Mouse (Mus musculus) heart, embryonic 14.5 days (tissue): ENCODE measurements around the gene Slc35f3. TPM values are rescaled to one million over a fixed set of nuclear protein-coding genes. Genes with fewer than 3 reads are reported as not detected.

Experiments used
- ATAC-seq: fragments of 200-750 bp; cut with Nextera tagmentation; 2 replicates; pipeline ENCODE4 v1.8.0; 2017; ENCODE audit warnings: low read depth, moderate TSS enrichment; ENCODE audit not compliant: insufficient number of reproducible peaks, insufficient read depth, low FRiP score
- H3K27ac ChIP-seq, 2 experiments: fragments of 200-500 bp in 1 of 2; fragments of 300-500 bp in 1 of 2; sonication (generic) in 1 of 2; replicated peaks in 1 of 2; 2 replicates each; pipeline ENCODE4 v1.5.1; 2012 to 2014; ENCODE audit warnings: low read depth in 2 of 2, low read length in 2 of 2, control low read depth in 1 of 2, mild to moderate bottlenecking in 1 of 2, mixed read lengths in 1 of 2; ENCODE audit not compliant: control insufficient read depth in 1 of 2, insufficient read depth in 1 of 2
- H3K27me3 ChIP-seq: fragments of 300-500 bp; sonication (generic); 2 replicates; pipeline ENCODE4 v1.6.1; 2014; ENCODE audit warnings: mild to moderate bottlenecking, low read length, control low read depth; ENCODE audit not compliant: control insufficient read depth, insufficient read depth
- H3K36me3 ChIP-seq: fragments of 300-500 bp; sonication (generic); 2 replicates; pipeline ENCODE4 v1.6.1; 2014; ENCODE audit warnings: mild to moderate bottlenecking, control low read depth, low read length, mixed read lengths; ENCODE audit not compliant: control insufficient read depth, insufficient read depth
- H3K4me1 ChIP-seq, 2 experiments: fragments of 200-500 bp in 1 of 2; fragments of 300-500 bp in 1 of 2; sonication (generic) in 1 of 2; 2 replicates each; pipeline ENCODE4 v1.6.1; 2012 to 2014; ENCODE audit warnings: low read length in 2 of 2, control low read depth in 1 of 2, mixed read lengths in 1 of 2; ENCODE audit not compliant: control insufficient read depth in 2 of 2, insufficient read depth in 2 of 2
- H3K4me2 ChIP-seq: fragments of 300-500 bp; sonication (generic); 2 replicates; pipeline ENCODE4 v1.6.1; 2014; ENCODE audit warnings: mild to moderate bottlenecking, low read length
- H3K4me3 ChIP-seq, 2 experiments: fragments of 200-500 bp in 1 of 2; fragments of 300-500 bp in 1 of 2; sonication (generic) in 1 of 2; 2 replicates each; pipeline ENCODE4 v1.5.1; 2012 to 2014; ENCODE audit warnings: low read length in 2 of 2, mild to moderate bottlenecking in 2 of 2, control low read depth in 1 of 2, low read depth in 1 of 2, moderate library complexity in 1 of 2; ENCODE audit not compliant: control insufficient read depth in 1 of 2, insufficient read depth in 1 of 2
- H3K9ac ChIP-seq: fragments of 300-500 bp; sonication (generic); 2 replicates; pipeline ENCODE4 v1.6.1; 2014; ENCODE audit warnings: mild to moderate bottlenecking, low read length
- H3K9me3 ChIP-seq: fragments of 300-500 bp; sonication (generic); 2 replicates; pipeline ENCODE4 v1.6.1; 2016; ENCODE audit warnings: low read length, control low read depth; ENCODE audit not compliant: control insufficient read depth
- WGBS: fragments of 180-500 bp; shearing (Covaris S2); extraction: QIAGEN DNeasy Blood & Tissue Kit; methylation state at CpG from one replicate; pipeline ENCODE4 v1.1.7; 2014; 5-methylcytosine and 5-hydroxymethylcytosine counted together
- polyA plus RNA-seq: library from polyadenylated mRNA; unstranded; fragments of >200 nt; fragmentation: Nextera tagmentation; extraction: Ambion mirVana; gene quantifications from 2 replicates; pipeline ENCODE4 v1.2.1, GENCODE M21; 2014

Slc35f3 gene
- polyA plus RNA-seq, 1 experiment from 2014 or later, result not detected

- Histone ChIP-seq H3K4me1 (no peaks in the 10 kb centered on the region), H3K9me3 (no peaks in the 10 kb centered on the region), H3K4me3 (no peak overlapping the region), H3K27me3 (no peaks in the 10 kb centered on the region), H3K36me3 (peaks cover 86% of the 10 kb centered on the region), H3K27ac (no peak overlapping the region), H3K4me2 (no peak overlapping the region), H3K9ac (no peak overlapping the region)
- no peak for ATAC-seq
- WGBS, result 73% methylated on average over 7 of the region's 7 CpGs
These were observed 135.5 kb downstream of the Slc35f3 start for GRCm38 (mm10) chr8:126433827-126434226.

- peaks cover 63% of the 10 kb centered on the region for H3K36me3 ChIP-seq
- 53% methylated on average over 2 of the region's 2 CpGs for WGBS
- no peaks in the 10 kb centered on the region for H3K27me3 ChIP-seq
- no peaks in the 10 kb centered on the region for H3K4me1 ChIP-seq
- no peak for ATAC-seq
- no peak overlapping the region for H3K9ac ChIP-seq
- no peak overlapping the region for H3K4me2 ChIP-seq
- no peak overlapping the region for H3K4me3 ChIP-seq
- no peaks in the 10 kb centered on the region for H3K9me3 ChIP-seq
- H3K27ac ChIP-seq, result no peak overlapping the region
These were observed 140.6 kb downstream of the Slc35f3 start for GRCm38 (mm10) chr8:126438937-126439336.

Other genes with a start within 250 kb of the Slc35f3 start
- 56.8 and 61.8 TPM in 2 replicates for gene Coa6, start 124.0 kb downstream of the Slc35f3 start, polyA plus RNA-seq
- gene Tarbp1, start 176.5 kb downstream of the Slc35f3 start, polyA plus RNA-seq, result 2.1 and 2.3 TPM in 2 replicates